Mouse (Mus musculus) frontal cortex, postnatal 36 days (tissue): ENCODE data around the gene Npc2.

ENCODE experiments used
- DNase-seq, 2 experiments: peaks; one replicate each; pipeline ENCODE4 v3.0.0; 2022; ENCODE audit warnings: low spot score in 2 of 2

Npc2 gene

DNA sequence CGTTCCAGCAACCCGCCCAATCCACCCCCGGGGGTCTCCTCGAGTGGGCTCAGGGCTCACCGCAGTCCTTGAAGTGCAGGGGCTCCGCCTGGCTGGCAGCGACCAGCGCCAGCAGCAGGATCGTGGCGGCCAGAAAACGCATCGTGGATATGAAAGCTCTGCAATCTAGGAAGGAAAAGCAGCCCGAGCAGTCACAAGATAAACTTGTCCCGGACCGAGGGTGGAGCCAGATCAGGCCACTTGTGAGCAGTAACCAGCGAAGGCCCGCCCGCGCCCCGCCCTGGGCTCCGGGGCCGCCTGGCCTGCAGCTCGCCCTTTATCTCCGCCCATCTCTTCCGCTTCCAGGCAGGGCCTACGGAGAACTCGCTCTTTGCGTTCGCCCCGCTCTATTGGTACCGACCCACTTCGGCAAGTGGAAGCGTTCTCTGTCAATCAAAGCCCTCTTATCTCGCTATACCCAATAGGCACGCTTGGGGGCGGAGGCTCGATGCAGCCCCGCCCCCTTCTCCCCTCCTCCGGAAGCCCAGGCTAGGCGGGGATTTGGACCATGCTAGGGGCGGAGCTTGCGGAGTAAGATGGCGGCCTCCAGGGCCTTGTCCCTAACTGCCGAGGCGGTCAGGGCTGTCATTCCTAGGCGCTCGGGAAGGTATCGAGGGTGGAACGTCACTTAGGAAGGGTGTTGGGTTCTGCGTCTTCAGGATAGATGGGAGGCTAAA lies at the start of gene Npc2, which contains the start of gene Isca2:
Npc2 (minus strand) TSS at position 427 of the 716 bp plus-strand sequence.
Isca2 (plus strand) TSS at position 526 of the 716 bp plus-strand sequence.
- DNase-seq: peak; percentile 95 to 97

DNA sequence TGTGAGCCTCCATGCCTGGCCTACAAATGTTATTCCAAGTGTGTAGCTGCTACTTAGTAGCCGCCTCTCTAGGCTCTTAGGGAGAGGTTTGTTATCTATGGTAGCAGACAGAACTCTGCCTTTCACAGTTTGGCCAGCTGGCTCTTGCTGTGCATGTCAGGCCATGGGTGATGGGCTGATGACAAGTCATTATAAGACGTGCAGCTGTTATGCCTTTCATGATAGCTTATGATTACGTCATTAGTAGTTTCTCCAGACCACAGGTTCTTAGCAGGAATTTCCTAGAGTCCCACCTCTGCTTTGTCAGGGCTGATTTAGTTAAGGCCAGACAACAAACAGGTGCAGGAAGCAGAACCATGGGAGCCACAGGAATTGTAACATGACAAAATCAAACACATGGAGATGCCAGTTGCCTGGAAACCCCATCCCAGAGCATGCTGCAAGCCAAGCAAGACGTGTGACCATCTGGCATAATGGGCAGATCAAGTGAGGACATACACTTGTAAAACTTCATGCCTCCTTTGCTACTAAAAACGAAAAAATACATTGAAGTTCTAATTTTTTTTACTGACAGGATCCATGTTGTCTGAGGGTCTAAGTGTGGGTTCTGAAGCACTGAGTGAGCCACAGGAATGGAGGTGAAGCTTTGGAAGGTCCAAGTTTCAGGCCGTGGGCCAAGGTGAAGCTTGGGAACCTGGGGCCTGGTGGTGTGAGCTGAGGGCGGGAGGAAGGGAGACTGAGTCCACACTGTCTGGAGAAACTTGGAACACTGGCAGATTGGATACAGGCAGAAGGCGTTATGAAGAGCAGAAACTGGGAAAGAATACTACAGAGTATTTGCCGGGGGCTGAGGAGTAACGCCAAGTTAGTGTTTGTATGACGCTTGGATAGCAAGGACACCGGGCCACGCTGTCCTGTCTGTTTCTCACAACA lies 46.5 kb upstream of the Npc2 start:
- DNase-seq: peak in 1 of 2 experiments; percentile 43

DNA sequence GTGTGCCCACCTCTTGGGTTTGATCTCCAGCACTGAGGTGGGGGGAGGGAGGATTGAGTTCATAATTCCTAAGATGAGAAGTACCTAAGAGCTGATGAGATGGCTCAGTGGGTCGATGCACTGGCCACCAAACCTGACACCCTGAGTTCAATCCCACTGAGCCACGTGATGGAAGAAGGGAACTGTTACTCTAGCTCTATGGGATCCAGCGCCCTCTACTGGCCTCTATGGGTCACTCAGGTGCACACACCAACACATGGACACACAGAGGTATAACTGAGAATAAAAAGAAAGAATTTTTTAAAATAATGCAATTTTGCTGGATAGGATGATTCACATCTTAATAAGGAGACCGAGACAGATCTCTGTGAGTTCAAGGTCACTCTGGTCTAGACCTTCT lies 45.5 kb upstream of the Npc2 start:
- DNase-seq: no peak

DNA sequence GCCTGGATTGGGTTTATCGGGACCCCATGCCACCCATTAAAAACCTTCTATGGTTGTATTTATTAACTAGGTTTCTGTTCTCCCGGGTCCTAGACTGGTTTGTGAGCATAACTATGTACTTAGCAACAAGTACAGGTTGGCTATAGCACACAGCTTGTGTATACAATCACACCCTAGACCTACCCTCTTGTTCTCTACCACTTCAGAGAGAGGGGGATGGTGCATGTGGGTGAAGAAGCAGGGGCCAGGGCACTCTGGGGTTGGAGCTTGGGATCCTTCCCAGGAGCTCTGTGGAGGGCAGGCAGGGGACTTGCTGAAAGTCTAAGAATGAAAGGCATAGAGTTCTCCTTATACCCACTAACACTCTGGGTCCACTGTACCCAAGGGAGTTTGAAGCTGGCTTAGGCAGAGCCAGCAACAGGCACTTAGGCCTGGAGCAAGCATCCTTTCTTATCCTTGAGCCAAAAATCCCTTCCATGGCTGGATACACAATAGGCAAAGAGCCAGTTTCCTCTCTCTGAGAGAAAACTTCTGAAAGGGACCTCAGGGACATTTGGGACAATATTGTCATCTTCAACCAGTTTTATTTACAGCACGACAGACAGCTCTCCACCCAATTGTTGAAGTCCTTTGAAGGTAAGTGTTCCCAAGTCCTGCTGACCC lies 41.8 kb upstream of the Npc2 start:
- no peak for DNase-seq

DNA sequence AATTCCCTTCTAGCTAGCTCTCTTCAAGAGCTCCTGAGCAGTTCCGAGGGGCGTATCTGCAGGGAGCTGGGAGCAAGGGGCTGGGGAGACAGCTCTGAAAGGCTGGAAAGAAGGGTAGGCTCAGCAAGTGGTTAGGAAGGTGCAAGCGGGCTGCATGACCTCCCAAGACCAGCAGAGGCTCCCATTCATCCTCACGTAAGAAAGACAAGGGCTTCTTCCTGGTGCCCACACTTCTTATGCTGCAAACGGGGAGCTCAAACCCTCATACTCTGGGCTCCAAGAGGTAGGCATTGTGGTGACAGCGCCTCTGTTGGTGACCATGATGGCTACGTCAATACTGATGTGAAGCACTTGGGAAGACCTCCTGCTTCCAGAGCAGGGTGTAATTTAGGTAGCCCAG lies 40.8 kb upstream of the Npc2 start:
- no peak for DNase-seq

DNA sequence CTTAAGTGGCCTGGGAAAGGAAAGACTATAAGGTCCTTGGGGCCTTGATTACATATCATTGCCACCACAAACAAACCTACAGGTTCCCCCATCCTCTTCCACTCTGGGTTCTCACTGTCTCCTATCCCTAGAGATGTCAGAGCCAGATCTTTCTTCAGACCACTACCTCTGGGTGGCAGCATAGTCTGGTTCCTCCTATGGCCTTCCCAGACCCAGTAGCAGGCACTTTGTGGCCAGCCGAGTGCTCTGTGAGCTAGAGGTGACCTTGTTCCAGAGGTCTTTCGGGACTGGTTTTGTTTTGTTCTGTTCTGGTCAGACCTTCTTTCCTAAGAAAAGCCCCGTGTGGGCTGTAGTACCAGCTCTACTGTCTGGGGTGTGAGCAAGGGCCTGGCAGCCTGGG lies 39.1 kb upstream of the Npc2 start:
- no peak for DNase-seq

DNA sequence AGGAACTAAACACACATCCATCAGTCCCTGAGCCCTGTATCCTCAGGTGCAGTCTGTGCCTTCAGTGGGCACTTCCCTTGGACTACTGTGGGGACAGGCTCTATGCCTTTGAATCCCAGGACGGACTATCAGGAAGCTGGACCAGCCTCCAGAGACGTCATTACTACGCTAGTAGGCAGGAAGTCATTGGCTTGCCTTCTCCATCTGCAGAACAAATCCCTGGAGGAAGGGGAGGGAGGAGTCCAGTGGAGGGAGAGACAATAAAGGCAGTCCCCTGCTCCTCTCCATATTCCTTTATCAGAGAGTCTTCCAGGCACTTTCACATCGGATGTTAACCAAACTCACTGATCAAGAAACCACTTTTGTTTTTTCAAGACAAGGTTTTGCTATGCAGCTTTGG lies 38.6 kb upstream of the Npc2 start:
- DNase-seq: no peak

DNA sequence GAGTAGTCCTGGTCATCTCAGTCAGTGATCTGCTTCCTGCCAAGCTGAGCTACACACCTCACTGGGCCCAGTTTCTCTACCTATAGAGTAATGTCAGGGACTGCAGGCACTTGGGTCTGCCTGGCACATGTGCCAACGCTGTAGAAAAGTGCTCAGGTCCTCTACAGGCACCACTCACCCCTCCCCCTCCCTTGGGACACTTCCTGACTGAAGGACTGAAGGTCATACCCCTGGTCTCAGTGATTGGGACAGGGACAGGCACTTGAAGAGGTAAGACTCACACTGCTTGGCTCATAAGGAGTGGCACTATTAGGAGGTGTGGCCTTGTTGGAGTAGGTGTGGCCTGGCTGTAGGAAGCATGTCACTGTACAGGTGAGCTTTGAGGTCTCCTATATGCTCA lies 37.9 kb upstream of the Npc2 start:
- DNase-seq: no peak

DNA sequence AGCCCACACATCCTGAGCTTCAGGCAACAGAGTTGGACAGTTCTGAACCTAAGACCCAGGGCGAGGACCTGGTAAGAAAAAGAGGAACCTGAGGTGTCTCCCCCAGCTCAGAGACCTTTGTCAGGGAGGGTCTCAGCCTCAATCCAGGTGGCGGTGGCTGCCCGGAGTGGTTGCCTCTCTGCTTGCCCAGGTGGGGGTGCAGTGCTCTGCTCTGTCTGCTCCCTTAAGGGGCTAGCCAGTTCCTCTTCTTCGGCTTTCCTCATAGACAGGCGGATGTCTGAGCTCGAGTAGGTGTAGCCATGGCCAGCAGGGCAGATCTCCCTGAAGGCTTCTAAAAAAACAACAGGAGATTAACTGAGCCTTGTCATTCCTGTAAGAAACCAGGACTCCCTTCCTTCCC lies 36.1 kb upstream of the Npc2 start:
- DNase-seq: no peak

DNA sequence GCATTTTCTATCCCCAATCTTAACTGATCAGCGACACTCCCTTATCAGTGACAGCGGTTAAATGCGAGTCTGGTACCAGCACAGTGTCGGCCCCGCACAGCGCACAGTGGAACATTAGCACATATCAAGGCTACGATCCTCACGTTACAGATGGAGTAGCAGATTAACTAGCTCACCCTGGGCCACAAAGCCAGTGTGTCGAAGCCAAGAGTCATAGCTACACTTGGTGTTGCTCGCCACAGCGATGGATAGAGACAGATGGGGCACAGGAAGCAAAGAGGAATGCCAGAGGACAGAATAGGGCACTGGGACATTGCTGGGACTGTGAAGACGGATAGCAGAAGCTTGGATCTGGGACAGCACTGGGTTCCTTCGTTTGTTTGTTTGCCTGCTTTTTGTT lies 34.4 kb upstream of the Npc2 start:
- DNase-seq: no peak

DNA sequence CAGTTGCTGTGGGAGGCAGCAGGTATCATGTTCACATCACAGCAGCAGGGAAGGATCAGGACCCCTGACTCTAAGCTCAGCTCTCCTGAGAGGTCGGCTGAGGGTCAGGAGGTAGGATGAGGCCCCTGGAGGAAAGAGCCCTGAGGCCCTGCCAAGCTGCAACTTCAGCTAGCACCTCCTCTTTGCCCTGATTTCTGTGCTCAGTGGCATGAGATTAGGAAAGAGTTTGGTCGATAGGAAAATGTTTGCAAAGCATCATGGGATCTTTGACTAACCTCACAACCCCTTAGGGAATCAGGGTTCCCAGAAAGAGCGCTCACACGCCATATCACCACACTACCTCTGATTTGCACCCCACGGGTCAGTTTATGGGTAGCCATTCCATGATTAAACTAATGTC lies 33.8 kb upstream of the Npc2 start:
- no peak for DNase-seq

DNA sequence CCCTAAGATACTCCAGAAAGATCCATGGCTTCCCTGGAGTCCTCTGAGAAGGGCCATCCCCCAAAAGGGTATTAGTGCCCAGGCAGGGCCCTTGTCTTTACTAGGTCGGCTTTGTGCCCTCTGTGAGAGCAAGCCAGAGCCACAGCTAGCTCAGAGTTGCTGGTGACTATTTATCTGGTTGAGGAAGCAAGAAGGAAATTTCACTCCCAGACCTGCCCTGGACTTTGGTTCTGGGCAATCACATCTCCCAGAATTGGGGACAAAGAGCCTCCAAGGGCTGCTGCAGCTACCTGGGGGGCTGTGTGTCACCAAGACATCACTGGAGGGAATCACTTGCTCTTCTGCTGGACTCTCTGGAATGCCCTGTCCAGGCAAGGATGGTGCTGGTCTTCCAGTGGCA lies 33.1 kb upstream of the Npc2 start:
- DNase-seq: no peak

DNA sequence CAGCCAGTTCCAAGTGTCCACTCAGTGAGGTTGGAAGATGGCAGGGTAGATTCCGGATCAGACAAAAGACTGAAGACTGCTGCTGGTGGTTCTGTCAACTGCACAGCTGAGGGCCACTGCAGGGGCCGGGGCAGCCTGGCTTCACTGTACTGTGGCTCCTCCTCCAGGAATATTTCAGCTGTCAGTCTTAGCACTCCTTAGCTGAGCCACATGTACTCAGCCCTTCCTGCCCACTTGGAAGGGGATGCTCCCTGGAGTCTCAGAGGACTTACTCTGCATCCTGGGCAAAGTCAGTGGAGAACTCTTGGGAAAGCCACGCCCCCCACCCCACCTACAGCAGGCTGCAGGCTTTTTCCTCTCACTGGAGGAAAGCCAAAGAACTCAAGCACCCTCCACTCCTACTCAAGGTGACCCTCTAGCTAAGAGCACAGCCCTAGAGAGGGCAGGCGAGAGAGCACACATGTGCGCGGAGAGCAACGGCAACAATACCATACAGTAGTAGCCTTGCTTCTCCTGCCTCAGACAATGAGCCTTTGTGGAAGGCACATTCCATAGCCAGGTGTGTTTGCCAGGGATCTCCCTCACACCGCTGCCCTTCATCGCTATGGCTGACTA lies 32.4 kb upstream of the Npc2 start:
- no peak for DNase-seq

DNA sequence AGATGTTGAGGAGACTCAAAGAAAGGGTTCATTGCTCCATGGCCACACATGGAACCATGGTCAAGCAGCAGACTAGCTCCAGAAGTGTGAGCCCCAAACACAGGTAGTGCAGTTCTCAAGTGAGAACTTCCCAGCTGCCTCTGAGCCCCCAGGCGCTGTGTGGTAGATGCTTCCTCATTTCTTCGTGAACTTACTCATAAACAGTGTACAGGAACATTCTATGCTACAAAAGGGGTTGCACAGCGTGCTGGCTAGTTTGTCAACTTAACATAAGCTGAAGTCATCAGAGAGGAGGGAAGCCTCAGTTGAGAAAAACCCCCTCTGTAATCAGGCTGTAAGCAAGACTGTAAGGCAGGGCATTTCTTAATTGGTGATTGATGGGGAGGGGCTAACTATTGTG lies 29.7 kb upstream of the Npc2 start:
- no peak for DNase-seq

DNA sequence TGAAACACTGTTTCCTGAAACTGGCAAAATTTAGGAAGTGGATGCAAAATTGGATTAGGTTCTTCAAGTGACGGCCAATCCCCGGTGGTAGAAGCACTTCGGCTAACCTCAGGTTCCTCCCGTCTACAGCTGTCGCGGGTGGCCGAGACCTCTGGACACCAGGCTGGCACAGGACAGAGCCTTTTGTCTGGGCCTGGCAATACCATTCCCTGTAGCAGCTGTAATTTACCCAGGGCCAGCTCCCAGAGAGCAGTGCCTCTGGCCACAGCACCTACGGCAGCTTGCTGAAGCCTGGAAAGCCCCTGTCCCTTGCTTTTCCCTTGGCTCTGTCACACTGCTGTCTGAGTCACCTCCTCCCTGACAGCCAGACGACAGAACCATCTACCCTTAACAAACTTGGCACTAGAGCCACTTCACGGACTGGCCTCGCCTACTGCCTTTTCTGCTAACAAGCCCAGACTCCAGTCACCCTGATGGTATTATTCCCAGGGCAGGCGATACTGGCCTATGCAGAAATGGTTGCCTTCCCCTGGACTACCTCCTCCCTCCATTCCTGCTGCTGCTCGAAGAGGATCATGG lies 28.7 kb upstream of the Npc2 start:
- no peak for DNase-seq

DNA sequence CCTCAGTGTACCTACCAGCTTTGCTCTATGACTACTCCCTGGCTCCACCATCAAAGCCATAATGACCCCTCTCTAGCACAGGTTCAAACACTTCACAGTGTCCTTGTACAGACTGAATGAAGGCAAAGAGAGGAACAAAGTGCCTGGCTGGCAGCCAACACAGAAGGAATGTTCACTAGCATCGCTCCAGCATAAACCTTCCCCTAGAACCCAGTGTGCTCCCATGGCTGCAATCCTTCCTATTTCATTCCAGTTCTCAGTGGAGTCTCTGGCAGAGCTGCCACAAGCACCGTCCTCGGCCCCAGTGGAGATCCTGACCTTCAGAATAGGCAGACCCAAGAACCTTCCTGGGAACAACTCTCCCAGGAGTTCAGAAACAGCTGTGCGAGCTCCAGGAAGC lies 27.5 kb upstream of the Npc2 start:
- DNase-seq: no peak

DNA sequence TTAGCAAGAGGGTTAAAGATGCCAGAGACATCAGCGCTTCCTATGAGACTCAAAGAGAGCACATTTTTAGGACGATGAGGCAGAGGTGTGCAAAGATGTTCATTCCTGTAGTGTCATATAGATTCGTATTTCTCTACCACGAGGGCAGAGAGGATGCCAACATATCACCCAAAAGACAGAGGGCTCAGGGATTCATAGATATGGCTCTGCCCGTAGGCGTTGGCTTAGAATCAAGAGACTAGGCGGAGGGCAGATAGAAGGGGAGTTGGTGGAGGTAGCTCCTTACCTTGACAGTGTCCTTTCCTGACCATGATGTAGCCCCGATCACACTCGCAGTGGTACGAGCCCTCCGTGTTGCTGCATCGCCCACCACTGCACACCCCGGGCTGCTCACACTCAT lies 26.1 kb upstream of the Npc2 start:
- DNase-seq: no peak

DNA sequence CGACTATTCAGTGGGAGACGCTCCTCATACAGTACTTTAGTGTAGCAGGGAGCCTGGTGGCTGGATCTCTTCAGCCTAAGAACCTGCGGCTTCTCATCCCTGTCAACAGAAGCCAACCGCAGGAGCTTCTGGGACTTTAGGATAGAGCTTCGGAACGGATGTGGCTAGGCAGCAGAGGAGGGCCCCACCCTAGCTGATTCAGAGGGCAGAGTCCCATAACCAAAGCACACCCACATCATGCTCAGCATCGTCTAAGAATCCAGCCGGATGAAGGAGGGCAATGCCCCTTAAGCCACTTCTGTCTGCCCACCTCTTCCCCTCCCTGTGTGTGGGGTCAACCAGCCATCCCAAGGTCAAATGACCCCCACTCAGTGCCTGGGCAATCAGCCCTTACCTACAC lies 21.7 kb upstream of the Npc2 start:
- no peak for DNase-seq

DNA sequence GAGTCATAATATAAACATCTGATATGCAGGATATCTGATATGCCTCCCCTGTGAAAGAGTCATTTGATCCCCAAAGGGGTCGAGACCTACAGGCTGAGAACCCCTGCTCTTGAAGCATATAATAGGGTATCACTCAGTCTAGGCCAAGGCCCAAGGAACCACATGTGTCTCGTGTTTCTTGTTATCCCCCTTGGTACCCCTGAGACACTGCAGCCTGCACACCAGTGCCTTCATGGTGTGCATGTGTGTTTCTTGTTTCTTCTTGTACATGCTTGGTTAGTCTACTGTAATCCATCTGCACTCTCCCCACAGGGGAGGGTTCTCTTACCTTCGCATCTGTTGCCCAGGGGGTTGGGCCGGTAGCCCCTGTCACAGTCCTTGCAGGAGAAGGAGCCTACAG lies 19.7 kb upstream of the Npc2 start:
- DNase-seq: no peak

DNA sequence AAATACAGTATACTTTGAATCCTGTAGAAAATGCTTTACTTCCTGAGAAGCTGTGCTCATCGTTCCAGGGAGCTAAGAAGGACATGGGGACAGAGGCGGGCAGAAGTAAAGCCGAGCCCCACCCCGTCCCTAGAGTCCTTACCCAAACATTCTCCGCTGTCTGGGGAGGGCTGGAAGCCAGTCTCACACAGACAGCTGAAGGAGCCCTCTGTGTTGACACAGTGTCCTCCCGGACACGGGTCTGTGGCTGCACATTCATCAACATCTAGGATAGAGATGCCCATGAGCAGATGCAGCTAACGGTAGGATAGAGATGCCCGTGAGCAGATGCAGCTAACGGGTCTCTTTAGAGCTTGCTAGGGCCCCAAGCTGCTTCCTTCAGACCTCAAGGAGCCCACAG lies 17.9 kb upstream of the Npc2 start:
- DNase-seq: no peak

DNA sequence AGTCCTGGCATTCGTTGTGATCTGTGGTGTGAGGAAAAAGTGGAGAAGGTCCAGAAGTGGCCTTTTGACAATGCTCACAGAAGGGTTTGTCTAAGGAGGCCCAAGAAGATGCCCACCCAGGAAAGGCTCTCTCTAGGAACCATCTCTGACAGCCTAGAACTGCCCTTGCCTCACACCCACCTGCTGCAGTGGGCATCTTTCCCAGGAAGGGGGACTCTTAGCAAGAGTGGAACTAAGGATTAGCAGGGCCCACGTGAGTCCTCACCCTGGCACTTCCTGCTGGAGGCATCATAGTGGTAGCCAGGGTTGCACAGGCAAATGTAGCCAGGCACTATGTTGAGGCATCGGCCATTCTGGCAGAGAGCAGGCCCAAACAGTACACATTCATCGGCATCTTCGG lies 13.1 kb upstream of the Npc2 start:
- no peak for DNase-seq
